Mouse (Mus musculus): ENCODE results near the gene Arid4b.

- TF ChIP-seq CTCF (IDR thresholded peaks at IDR 0.05; ENCODE audit: borderline replicate concordance, insufficient read depth, low read depth, low read length), result no peak
- TF ChIP-seq POLR2A (IDR thresholded peaks at IDR 0.05; ENCODE audit: borderline replicate concordance, insufficient read depth, low read length), result no peak
These were observed 48.5 kb upstream of the Arid4b start for GRCm38 (mm10) chr13:14014540-14014939.

Measured in cerebellum, adult 2 months (tissue).